ENCODE assay signal across 20 mouse cellular contexts in genomic region chr19:53869427-53870385, GRCm38 (mm10). TPM values are rescaled to one million over a fixed set of nuclear protein-coding genes. Genes with fewer than 3 reads are reported as not detected.
DNase-seq lines count a peak whose midpoint lies in the region; ATAC-seq and TF ChIP-seq lines count a peak whose summit lies in the region.
"Had no signal": no experiment of that assay in that cellular context is flagged by ENCODE, and none has a peak within 500 bp of the region (broad histone marks: within the 10 kb centered on the region; RNA-seq: fewer than 3 reads in every experiment).

No protein-coding gene starts in this region.

- H3K9ac ChIP-seq in limb, embryonic 13.5 days, result no peak overlapping the region
- H3K9ac ChIP-seq: heart, embryonic 12.5 days had no signal

- WGBS in limb, embryonic 13.5 days, result 74% methylated on average over 4 of the region's 4 CpGs
- 79% methylated on average over 4 of the region's 4 CpGs for WGBS in limb, embryonic 10.5 days

- H3K27me3 ChIP-seq in limb, embryonic 13.5 days, result no peaks in the 10 kb centered on the region
- no peaks in the 10 kb centered on the region for H3K27me3 ChIP-seq in limb, embryonic 10.5 days (ENCODE audit: low read depth, poor library complexity, severe bottlenecking)
- H3K27me3 ChIP-seq in G1E (ENCODE audit: insufficient read depth, low read length), result no peaks in the 10 kb centered on the region
- no peaks in the 10 kb centered on the region for H3K27me3 ChIP-seq in splenic B cell, adult 2 months (ENCODE audit: control insufficient read depth, insufficient read depth, low read length, poor library complexity, severe bottlenecking)
- H3K27me3 ChIP-seq: heart, embryonic 12.5 days had no signal

- TF ChIP-seq CTCF in G1E (IDR thresholded peaks at IDR 0.05; ENCODE audit: low read depth, low read length), result no peak

- no peak for DNase-seq in limb, embryonic 10.5 days (ENCODE audit: low spot score)
- DNase-seq in G1E (ENCODE audit: low spot score), result no peak
- DNase-seq in induced T-regulatory cell, adult 2 months (ENCODE audit: low read depth), result peak; percentile 60
- peak; percentile 88 for DNase-seq in splenic B cell, adult 2 months (ENCODE audit: low read depth, low spot score)
- DNase-seq in ovary, postnatal 36 days (ENCODE audit: low spot score), result no peak
- no peak for DNase-seq in gastrocnemius, adult 18-20 months (ENCODE audit: low spot score)
- DNase-seq: adrenal gland, postnatal 14 days; cerebellum, adult 8-10 months; gastrocnemius, postnatal 10 days; heart, postnatal 4 days; kidney, adult 2 months; kidney, postnatal 14 days; layer of hippocampus, adult 9-11 months; lung, postnatal 14 days; retina, postnatal 1 day; thymus, postnatal 14 days had no signal

- no peak overlapping the region for H3K4me2 ChIP-seq in limb, embryonic 13.5 days (replicated peaks)
- H3K4me2 ChIP-seq: heart, embryonic 12.5 days had no signal

- no peak for ATAC-seq in limb, embryonic 13.5 days (ENCODE audit: low FRiP score, low read depth)
- ATAC-seq in G1E (ENCODE audit: extremely low read depth, insufficient number of reproducible peaks, low FRiP score, poor library complexity, severe bottlenecking), result peak; percentile 40; the same call in 1 of the 2 replicates
- ATAC-seq: hindbrain, postnatal 0 days had no signal

- 0 out of 2 replicates have a peak overlapping the region, but pooled peaks have one; percentile 22 for H3K27ac ChIP-seq in limb, embryonic 13.5 days
- H3K27ac ChIP-seq in limb, embryonic 10.5 days, result no peak overlapping the region
- H3K27ac ChIP-seq: hindbrain, postnatal 0 days; stomach, postnatal 0 days had no signal

- H3K36me3 ChIP-seq in limb, embryonic 13.5 days, result no peaks in the 10 kb centered on the region
- no peaks in the 10 kb centered on the region for H3K36me3 ChIP-seq in limb, embryonic 10.5 days
- H3K36me3 ChIP-seq in G1E (replicated peaks), result no peaks in the 10 kb centered on the region
- H3K36me3 ChIP-seq in splenic B cell, adult 2 months (ENCODE audit: control insufficient read depth, insufficient read depth, low read length, poor library complexity, severe bottlenecking), result no peaks in the 10 kb centered on the region

- H3K9me3 ChIP-seq in limb, embryonic 13.5 days, result no peaks in the 10 kb centered on the region
- H3K9me3 ChIP-seq in limb, embryonic 10.5 days (replicated peaks), result no peaks in the 10 kb centered on the region
- H3K9me3 ChIP-seq in G1E (replicated peaks), result no peaks in the 10 kb centered on the region
- H3K9me3 ChIP-seq: heart, embryonic 12.5 days had no signal

- no peaks in the 10 kb centered on the region for H3K4me1 ChIP-seq in limb, embryonic 13.5 days
- 0 out of 2 replicates have a peak, but pooled peaks cover 2% of the 10 kb centered on the region for H3K4me1 ChIP-seq in limb, embryonic 10.5 days
- peaks cover 51% of the 10 kb centered on the region for H3K4me1 ChIP-seq in G1E (ENCODE audit: insufficient read depth, low read depth, low read length)
- H3K4me1 ChIP-seq: heart, embryonic 12.5 days had no signal

- H3K4me3 ChIP-seq in limb, embryonic 13.5 days, result no peak overlapping the region
- no peak overlapping the region for H3K4me3 ChIP-seq in limb, embryonic 10.5 days
- H3K4me3 ChIP-seq in G1E (ENCODE audit: low read depth, low read length), result no peak overlapping the region; the same call in 1 of the 2 replicates
- H3K4me3 ChIP-seq: heart, embryonic 12.5 days had no signal

RNA-seq across cellular contexts. Expression of gene Pdcd4, which starts 22.3 kb away (rescaled TPM):
- 119 and 120 TPM in 2 replicates for polyA plus RNA-seq in limb, embryonic 13.5 days (2015; fragmentation: Nextera tagmentation; extraction: Ambion mirVana)
- polyA plus RNA-seq in limb, embryonic 10.5 days (2016; fragmentation: Nextera tagmentation; extraction: Ambion mirVana), result 38.1 and 56.1 TPM in 2 replicates
- 216 and 255 TPM in 2 replicates for total RNA-seq in G1E (2014; fragmentation: Nextera tagmentation)
- 176 and 270 TPM in 2 replicates for total RNA-seq in G1E (2017)
- 71.6 and 93.3 TPM in 2 replicates for polyA plus RNA-seq in G1E (2012)
- 10 to 100 TPM; 16.4 to 16.5 TPM for total RNA-seq in gastrocnemius, adult 18-20 months (2021)

Comparison
In these comparisons a context has a peak if more than half of its experiments do, and no peak if none do; other contexts are left out.
1. DNase-seq: peak in induced T-regulatory cell, adult 2 months (single experiment) and splenic B cell, adult 2 months (single experiment); none in limb, embryonic 10.5 days (single experiment), G1E (single experiment), ovary, postnatal 36 days (single experiment) and gastrocnemius, adult 18-20 months (single experiment).